Mouse (Mus musculus) myocyte (in vitro differentiated cells): ENCODE measurements at regions not wholly inside any gene's neighbourhood (a gene's known extent, or its start where the extent isn't known, plus 50 kb on each side); places are given as distances from the start of the nearest gene placed in this dataset.

Experiments used
- H3K27me3 ChIP-seq: one replicate; pipeline ENCODE4 v1.6.1; 2011; ENCODE audit not compliant: control insufficient read depth, insufficient read depth, insufficient read length
- H3K36me3 ChIP-seq: one replicate; pipeline ENCODE4 v1.6.1; 2011; ENCODE audit not compliant: control insufficient read depth, insufficient read depth
- H3K4me2 ChIP-seq: one replicate; pipeline ENCODE4 v1.6.1; 2011; ENCODE audit warnings: low read depth, control low read depth
- H3K4me3 ChIP-seq: one replicate; pipeline ENCODE4 v1.5.1; 2011; ENCODE audit warnings: mild to moderate bottlenecking, control low read depth, moderate library complexity
- H3K79me2 ChIP-seq: one replicate; pipeline ENCODE4 v1.6.1; 2011; ENCODE audit not compliant: control insufficient read depth, insufficient read depth
- H3ac ChIP-seq: one replicate; pipeline ENCODE4 v1.6.1; 2011; ENCODE audit not compliant: control insufficient read depth, insufficient read length
- CEBPB ChIP-seq: IDR thresholded peaks from 2 replicates; pipeline ENCODE4 v1.6.1; 2011; ENCODE audit warnings: mild to moderate bottlenecking, moderate library complexity; ENCODE audit not compliant: poor library complexity, insufficient read depth, severe bottlenecking
- E2F4 ChIP-seq: IDR thresholded peaks from one replicate; pipeline ENCODE4 v1.6.1; 2011; ENCODE audit warnings: mild to moderate bottlenecking, control low read depth, moderate library complexity; ENCODE audit not compliant: insufficient read depth
- MAX ChIP-seq: IDR thresholded peaks from one replicate; pipeline ENCODE4 v1.6.1; 2011; ENCODE audit warnings: low read depth, mild to moderate bottlenecking, control low read depth
- MYOD1 ChIP-seq, 3 experiments: IDR thresholded peaks; one replicate each; pipeline ENCODE4 v1.6.1; 2011; ENCODE audit warnings: control low read depth in 2 of 3, low read depth in 2 of 3, mild to moderate bottlenecking in 2 of 3, moderate library complexity in 1 of 3; ENCODE audit not compliant: insufficient read length in 2 of 3, control insufficient read depth in 1 of 3
- MYOG ChIP-seq, 3 experiments: IDR thresholded peaks; one replicate each; pipeline ENCODE4 v1.6.1; 2011; ENCODE audit warnings: control low read depth in 2 of 3, low read depth in 2 of 3, mild to moderate bottlenecking in 2 of 3; ENCODE audit not compliant: insufficient read length in 2 of 3, control insufficient read depth in 1 of 3, insufficient read depth in 1 of 3
- POLR2A ChIP-seq: IDR thresholded peaks from one replicate; pipeline ENCODE4 v1.6.1; 2011; ENCODE audit warnings: low read depth, mild to moderate bottlenecking, control low read depth, moderate library complexity; ENCODE audit not compliant: insufficient read length
- POLR2AphosphoS2 ChIP-seq: IDR thresholded peaks from one replicate; pipeline ENCODE4 v1.6.1; 2011; ENCODE audit warnings: low read depth, control low read depth; ENCODE audit not compliant: insufficient read length
- REST ChIP-seq: IDR thresholded peaks from one replicate; pipeline ENCODE4 v1.6.1; 2011; ENCODE audit warnings: mild to moderate bottlenecking, control low read depth, moderate library complexity; ENCODE audit not compliant: insufficient read depth, insufficient read length
- SRF ChIP-seq: IDR thresholded peaks from one replicate; pipeline ENCODE4 v1.6.1; 2011; ENCODE audit warnings: low read depth; ENCODE audit not compliant: control insufficient read depth, insufficient read length
- TCF12 ChIP-seq: IDR thresholded peaks from one replicate; pipeline ENCODE4 v1.6.1; 2011; ENCODE audit warnings: mild to moderate bottlenecking, control low read depth; ENCODE audit not compliant: poor library complexity, insufficient read depth, severe bottlenecking
- TCF3 ChIP-seq: IDR thresholded peaks from one replicate; pipeline ENCODE4 v1.6.1; 2011; ENCODE audit warnings: low read depth, control low read depth; ENCODE audit not compliant: insufficient read length
- USF1 ChIP-seq: IDR thresholded peaks from one replicate; pipeline ENCODE4 v1.6.1; 2011; ENCODE audit warnings: low read depth, mild to moderate bottlenecking, control low read depth, moderate library complexity

DNA sequence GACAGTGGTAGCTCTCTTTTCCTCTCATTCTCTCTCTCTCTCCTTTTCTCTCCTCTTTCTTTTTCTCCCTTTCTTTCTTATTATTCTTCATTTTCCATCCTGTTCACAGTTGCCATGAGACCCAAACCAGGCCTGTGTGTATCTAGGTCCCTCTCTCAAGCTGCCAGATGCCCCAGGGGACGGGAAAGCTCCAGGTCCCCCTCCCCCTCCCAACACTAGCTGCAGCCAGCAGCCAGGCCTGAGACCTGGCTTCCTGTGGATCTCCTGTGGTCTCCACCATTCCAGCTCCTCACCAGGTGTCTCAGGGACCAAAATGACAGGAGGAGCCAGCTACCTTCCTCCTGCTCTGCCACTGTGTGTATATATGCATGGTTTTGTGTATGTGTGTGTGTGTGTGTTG is 56.6 kb upstream of the Unc5a start:
- H3K4me3 ChIP-seq: no peak overlapping the region
- H3K36me3 ChIP-seq: no peaks in the 10 kb centered on the region
- H3ac ChIP-seq: no peak overlapping the region
- H3K4me2 ChIP-seq: no peak overlapping the region
- peaks cover 41% of the 10 kb centered on the region for H3K27me3 ChIP-seq
- H3K79me2 ChIP-seq: no peaks in the 10 kb centered on the region
- no peak for TF ChIP-seq REST
- no peak for TF ChIP-seq TCF3
- no peak for TF ChIP-seq POLR2AphosphoS2
- TF ChIP-seq SRF: no peak
- no peak for TF ChIP-seq POLR2A
- no peak for TF ChIP-seq TCF12
- TF ChIP-seq USF1: no peak
- TF ChIP-seq MYOD1 (IDR thresholded peaks at IDR 0.05; ENCODE audit: control insufficient read depth in 1 of 3, insufficient read length in 2 of 3, low read depth in 2 of 3): no peak
- no peak for TF ChIP-seq E2F4
- TF ChIP-seq CEBPB: no peak

DNA sequence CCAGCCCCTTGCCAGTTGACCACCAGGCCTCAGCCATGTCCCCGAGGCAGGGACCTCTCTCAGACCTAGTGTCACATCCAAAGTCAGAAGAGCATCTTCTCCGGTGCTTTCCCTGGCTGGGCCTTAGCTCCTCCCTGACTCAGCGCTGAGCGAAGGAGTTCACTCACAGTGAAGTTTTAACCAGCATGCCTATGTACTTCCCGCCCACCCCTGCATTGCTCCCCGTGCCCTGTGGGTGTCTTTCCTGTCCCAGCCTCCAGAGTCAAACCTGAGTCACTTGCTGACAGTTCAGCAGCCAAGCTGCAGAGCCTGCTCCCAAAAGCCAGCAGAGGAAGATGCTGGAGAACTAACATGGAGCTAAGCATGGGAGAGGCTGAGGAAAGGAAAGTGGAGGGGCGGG is 55.6 kb upstream of the Unc5a start:
- TF ChIP-seq REST: no peak
- no peak for TF ChIP-seq POLR2A
- no peaks in the 10 kb centered on the region for H3K36me3 ChIP-seq

DNA sequence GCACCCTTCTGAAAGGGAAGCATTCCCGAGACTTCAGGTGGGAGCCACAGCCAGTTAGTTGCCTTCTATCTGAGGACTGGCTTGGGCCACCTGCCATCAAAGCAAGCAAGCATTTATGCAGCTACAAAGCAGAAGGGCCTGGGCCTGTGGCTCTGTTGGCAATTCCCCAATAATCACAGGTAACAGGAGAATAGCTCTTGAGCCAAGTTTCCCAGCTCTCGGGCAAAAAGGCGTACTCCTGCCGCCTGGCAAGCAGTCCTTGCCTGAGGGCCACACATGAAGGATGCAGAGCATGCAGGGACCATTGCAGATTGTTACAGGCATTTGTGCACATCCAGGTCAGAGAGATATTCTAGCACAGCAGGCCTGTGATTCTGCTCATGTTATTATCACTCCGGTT is 53.2 kb upstream of the Unc5a start:
- no peak overlapping the region for H3ac ChIP-seq
- H3K4me2 ChIP-seq: no peak overlapping the region
- H3K4me3 ChIP-seq: no peak overlapping the region
- peaks cover 34% of the 10 kb centered on the region for H3K27me3 ChIP-seq
- no peaks in the 10 kb centered on the region for H3K36me3 ChIP-seq
- no peaks in the 10 kb centered on the region for H3K79me2 ChIP-seq
- no peak for TF ChIP-seq MYOG (IDR thresholded peaks at IDR 0.05; ENCODE audit: control insufficient read depth in 1 of 3, insufficient read depth in 1 of 3, insufficient read length in 2 of 3, low read depth in 2 of 3)
- TF ChIP-seq TCF12: no peak
- no peak for TF ChIP-seq TCF3
- no peak for TF ChIP-seq MAX
- TF ChIP-seq POLR2AphosphoS2: no peak
- TF ChIP-seq E2F4: no peak
- TF ChIP-seq POLR2A: no peak
- TF ChIP-seq REST: no peak
- TF ChIP-seq USF1: no peak
- TF ChIP-seq SRF: no peak
- no peak for TF ChIP-seq MYOD1 (IDR thresholded peaks at IDR 0.05; ENCODE audit: control insufficient read depth in 1 of 3, insufficient read length in 2 of 3, low read depth in 2 of 3)
- no peak for TF ChIP-seq CEBPB

More for the DNA sequence above, 55.6 kb upstream of the Unc5a start:
- Histone ChIP-seq H3ac (no peak overlapping the region), H3K4me2 (no peak overlapping the region), H3K79me2 (no peaks in the 10 kb centered on the region), H3K27me3 (peaks cover 37% of the 10 kb centered on the region), H3K4me3 (no peak overlapping the region)
